Mouse (Mus musculus) urinary bladder, postnatal 25 days (tissue): ENCODE data around the gene Ccdc137.
A peak's percentile ranks its signal among the peaks of the same experiment; 100 is the strongest.
"Not testable (repeated sequence)": the region's sequence is repeated elsewhere in the genome, so short reads cannot be mapped to it uniquely, and the experiment has no call there.

Experiments used
- DNase-seq: peaks from one replicate; pipeline ENCODE4 v3.0.0; 2022; ENCODE audit warnings: low spot score

Gene Ccdc137

DNA sequence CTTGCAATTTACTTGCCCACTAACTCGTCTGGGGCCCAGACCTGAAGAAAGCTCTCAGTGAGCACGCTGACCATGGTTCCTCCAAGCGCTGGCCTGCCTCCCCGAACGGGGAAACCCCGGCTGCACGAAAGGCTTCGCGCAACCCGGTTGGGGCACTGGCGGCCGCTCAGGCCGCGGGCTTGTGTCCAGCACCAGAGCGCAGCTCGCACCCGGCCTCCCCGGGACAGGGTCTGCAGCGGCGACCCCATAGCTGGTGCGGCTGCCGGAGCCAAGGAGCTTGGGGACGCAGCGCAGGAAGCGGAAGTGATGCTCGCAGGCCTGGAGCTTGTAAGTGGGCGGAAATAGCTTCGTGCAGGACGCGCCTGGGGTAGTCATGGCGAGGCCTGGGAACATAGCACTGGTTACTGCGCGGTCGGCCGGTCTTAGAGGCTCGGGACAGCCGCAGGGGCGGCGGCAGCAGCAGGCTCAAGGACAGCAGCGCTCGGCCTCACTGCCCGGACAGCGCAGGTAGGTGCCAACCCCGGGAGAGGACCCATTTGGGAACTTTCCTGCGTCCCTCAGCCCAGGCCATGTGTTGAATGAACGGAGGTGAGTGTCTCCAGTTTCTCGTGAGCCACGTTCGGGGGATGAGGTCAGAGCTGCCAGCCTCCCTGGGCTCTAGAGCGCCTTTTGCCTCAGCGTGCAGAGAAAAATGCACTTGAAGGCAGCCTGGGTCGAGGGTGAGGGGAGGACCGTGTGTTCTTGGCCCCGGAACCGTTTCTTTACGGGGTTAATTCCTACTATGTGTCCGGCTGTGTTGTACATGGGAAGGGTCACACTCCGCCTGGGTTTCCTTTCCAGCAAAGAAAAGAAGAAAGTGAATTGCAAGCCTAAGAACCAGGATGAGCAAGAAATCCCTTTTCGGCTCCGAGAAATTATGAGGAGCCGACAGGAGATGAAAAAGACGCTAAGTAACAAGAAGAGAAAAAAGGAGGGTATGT is at the start of gene Ccdc137, which contains the start of gene Oxld1:
Ccdc137 (plus strand) TSS at position 344 of the 980 bp plus-strand sequence.
Oxld1 (minus strand) TSS at position 297 of the 980 bp plus-strand sequence.
- DNase-seq, result peak; percentile 65

DNA sequence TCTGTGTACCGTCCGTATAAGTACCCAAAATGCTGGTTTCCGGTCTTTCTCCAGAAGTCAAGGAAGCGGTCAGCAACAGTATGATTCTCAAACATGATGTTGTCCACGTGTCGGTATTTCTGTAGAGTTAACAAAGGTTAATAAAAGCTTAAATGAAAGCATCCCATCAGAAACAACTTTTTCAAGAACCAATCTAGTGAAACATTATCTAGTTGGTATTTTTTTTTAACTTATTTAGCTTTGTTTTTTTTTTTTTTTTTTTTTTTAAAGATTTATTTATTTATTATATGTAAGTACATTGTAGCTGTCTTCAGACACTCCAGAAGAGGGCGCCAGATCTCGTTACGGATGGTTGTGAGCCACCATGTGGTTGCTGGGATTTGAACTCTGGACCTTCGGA is 44.3 kb upstream of the Ccdc137 start:
- not testable (repeated sequence) for DNase-seq

DNA sequence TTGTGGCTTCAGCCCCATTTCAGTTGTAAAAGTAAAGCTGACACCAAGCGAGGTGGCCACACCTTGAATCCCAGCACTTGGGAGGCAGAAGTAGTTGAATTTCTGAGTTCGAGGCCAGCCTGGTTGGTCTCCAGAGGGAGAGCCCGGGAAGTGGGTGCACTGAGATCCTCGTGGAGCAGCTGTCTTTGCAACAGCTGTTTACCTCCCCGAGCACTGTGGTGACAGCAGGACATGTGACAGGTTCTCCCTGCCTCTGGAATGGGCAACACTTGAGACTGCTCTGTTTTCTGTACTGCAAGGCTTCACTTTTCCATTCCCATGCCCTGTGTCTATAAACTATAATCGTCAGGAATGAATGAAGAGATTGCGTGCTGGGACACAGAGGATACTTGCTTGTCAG is 40.1 kb upstream of the Ccdc137 start:
- no peak for DNase-seq

DNA sequence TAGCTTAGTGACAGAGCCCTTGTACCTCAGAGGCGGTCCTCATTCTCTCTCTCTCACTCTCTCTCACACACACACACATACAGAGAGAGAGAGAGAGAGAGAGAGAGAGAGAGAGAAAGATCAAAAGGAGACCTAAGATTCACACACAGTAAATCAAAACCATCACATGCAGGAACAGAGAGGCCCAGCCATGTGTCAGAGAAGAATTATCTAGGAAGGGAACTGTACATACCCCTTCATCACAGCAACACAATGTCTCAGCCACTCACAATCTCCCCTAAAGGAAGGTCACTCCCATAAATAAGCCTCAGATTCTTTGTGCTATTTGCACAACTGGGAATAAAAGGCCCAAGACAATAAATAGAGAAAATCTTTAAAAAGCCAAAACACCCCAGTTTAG is 39.3 kb upstream of the Ccdc137 start:
- no peak for DNase-seq

DNA sequence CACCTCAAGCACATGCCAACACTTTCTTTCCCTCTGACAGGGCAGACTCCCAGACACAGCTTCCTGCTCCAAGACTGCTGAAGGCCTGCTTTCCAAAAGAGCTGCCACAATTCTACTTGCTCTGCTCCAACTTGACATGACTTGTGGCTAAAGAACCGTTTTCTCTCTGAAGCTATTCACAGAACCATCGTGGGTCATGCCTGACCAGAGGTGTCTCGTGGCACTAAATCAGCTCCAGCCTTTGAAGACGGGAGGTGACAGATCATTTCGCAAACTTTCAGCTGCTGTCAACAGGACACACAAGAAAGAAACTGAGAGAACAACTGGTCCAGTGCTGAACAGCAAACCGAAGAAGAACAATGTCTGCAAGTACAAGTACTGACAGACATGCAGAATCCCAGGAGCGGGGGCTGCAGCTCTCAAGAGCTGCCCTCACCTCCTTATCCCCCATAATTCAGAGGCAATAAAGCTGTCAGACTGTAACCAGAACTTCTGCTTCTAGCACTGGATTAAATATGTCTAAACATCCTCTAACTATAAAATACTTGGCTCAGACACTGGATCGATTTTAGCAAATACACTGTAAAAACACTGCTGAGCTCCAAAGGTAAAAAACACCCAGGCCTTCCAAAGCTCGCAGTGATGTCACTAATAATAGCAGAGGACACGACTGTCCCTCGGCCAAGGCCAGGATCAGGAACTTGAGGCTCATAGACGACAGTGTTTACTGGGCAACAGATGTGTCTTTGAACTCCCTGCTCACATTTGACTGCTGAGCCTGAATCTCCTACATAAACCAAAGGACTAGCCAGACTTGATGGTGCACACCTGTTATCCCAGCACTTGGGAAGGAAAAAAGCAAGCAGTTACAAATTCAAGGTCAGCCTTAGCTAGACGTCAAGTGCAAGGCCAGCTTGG is 35.0 kb upstream of the Ccdc137 start:
- no peak for DNase-seq

DNA sequence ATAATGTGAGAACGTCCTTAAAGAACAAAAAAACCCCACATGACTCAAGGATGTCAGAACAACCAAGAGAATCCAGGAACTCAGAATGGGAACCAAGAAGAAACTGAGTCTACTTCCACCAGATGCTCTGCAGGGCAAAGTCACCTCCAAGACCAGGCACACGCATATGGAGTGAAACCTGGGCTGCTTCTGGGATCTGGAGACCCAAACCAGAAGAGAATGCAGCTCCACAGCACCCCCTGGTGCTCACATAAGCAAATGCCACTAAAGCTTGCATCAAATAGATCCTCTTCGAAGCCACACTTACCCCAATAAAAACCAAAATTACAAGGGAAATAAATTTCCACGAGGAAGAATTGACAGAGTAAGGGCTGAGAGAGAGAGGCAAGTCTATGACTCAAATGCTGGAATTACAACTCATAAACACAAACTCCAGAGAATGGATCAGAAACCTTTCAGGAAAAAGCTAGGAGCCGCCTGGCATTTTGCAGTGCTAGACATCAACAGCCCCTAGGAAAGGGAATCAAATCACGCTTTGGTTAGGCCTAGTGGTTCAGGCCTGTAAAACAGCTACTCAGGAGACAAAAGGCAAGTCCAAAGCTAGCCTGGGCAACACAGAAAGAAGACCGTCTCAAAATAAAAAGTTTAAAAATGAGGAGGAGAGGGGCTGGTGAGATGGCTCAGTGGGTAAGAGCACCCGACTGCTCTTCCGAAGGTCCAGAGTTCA is 34.2 kb upstream of the Ccdc137 start:
- peak; percentile 43 for DNase-seq

DNA sequence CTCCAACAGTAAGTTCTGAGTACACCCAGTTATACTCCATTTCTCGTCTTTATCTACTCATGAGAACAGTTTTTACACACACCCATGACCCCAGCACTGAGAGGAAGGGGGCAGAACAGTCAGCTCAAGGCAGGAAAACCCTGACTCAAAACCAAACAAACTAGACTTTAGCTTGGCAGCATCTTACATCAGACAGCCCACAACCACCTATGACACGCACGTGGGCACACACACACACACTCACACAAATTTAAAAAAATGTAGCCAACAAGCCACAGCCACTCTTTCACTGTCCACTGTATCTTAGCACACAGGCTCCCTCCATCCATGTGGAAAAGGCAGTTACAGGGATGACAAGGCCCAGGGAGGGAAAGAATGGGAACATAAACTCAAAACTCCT is 31.2 kb upstream of the Ccdc137 start:
- no peak for DNase-seq

DNA sequence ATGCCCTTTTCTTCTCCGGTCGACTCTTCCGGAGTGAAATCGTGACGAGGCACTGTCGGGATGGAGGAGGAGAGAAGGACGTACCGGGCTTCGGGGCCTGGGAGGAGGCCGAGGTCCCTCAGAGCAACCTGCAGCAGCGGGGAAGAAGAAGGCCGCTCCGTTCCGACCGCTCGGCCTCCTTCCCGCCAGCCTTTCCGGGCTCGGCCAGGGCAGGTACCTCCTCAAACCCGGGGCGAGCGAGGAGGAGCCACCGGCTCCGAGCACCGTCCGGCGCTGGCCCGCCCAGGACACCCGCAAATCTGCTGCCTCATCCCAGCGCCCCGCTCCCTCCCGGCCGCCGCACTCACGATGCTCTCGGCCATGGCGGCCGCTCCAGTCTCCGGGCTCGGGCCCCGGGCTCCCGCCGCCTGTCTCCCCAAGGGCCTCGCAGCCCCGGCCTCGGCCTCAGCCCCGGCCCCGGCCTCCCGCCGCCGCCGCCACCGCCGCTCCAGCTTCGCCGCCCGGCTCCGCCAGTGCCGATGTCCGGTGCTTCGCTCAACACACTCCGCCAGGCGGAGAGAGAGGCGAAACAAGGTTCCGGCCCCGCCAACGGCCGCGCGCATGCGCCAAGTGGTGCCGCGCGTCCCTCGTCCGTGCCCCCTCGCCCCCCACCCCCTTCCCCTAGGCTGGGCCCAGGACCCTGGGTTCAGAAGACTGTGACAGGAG is 20.6 kb upstream of the Ccdc137 start, which contains the start of gene Nploc4:
Nploc4 (minus strand) TSS at position 557 of the 705 bp plus-strand sequence.
- DNase-seq, result peak; percentile 90

DNA sequence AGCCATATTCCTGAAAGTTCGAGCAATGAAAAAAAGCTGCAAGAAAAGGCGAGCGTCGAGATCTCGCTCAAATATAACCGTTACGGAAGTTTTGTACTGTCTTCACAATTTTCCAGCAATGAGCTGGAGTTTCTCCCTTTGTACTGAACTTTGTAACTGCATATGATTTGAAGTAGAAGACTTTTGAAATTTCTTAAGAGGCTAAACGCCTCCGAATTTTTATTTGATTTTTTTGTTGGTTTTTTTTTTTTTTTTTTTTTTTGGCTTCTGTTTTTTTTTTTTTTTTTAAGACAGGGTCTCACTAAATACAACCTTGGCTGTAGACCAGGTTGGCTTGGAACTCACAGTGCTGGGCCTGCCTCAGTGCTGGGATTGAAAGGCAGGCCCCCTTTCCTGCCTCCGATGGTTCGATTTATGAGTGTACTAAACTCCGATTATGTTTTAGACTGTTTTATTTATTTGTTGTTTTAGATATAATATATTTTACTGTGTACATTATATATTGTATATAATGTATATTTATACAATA is 20.0 kb upstream of the Ccdc137 start:
- no peak for DNase-seq

DNA sequence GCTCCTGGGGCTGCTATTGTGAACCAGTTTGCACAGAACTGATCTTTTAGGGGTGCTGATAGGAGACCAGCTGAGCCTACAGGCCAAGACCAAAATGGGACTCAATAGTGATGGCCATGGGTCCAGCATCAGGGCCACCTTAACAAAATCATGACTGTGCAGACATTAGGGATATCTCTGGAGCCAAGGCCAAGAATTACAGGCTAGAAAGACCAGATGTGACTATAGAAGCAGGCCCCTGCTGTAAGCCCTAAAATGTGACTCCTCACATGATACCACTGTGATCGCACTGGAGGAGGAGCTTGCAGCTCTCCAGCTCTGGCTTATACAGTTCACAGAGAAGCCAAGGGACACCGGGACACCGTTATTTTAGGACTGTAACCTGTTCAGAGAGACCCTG is 15.6 kb upstream of the Ccdc137 start, which contains the start of gene Tspan10:
Tspan10 (plus strand) TSS at position 301 of the 400 bp plus-strand sequence.
- DNase-seq, result no peak

DNA sequence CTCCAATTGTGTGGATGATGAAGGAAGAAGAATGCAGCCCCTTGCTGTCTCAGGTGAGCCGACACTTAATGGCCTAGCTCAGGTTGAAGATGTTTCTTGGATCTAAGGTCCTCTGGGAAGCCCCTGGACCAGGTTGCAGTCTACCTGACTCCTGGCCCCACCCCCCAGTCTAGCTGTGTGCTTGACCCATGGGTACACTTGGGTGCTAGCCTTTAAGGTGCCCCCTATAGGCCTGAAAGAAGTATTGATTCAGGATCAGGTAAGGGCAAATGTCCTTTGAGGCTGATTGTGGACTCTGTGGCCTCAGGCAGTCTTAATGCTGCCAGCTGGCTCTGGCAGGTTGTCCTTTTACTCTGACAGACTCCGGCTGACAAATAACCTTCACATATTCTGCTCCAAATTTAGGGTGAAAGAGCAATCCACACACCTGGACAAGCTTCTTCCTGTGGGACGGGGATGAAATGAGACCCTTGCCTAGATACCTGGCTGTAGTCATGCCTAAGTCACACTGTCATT is 15.1 kb upstream of the Ccdc137 start:
- DNase-seq, result no peak

DNA sequence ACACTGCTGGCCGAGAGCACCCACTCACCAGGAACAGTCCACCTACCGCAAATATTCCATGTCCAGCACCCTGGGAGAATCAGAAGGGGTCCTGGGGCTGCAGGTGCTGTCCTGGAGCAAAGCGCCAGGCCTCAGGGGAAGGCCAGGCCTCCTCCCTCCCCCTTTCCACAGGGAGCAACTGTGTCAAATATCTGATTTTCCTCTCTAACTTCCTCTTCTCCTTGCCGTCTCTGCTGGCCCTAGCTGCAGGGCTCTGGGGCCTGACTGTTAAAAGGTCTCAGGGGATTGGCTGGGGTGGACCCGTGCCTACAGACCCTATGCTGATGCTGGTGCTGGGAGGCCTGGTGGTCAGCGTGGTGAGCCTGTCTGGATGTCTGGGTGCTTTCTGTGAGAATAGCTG is 13.8 kb upstream of the Ccdc137 start:
- no peak for DNase-seq

DNA sequence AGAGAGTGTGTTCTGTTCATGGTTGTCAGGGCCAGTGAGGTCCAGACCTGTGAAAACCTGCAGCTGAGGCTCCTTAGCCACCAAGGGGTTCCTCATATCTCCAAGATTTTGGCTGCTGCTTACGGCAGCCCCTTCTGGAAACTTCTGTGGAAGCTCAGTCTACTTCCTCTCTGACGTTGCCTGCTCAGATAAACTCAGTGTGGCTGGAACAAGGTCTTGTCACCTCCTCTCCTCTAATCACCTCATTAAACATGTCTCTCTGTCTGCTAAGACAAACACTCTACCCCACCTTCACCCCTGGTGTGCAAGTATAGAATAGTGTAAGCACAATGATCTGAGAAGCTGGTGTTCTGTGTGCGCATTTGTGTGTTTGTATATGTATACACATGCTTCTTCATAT is 12.4 kb upstream of the Ccdc137 start:
- DNase-seq, result no peak

DNA sequence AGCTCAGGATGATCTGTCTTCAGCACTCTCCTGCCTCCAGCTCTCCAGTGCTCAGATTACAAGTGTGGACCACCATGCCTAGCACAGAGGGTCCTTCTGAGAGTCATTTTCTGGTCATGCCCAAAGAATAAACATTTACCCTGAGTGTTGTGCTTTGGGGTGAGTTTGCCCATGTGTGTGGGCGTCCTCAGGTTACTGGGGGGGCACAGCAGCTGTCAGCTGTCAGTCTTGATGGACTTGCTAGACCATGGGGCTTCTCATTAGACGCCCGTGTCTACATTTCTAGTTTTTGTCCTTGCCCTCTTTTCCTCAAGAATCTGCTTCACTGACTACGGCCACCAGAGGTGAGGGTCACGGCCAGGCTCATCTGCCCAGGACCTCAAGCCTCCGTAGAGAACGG is 10.7 kb upstream of the Ccdc137 start:
- DNase-seq, result no peak

DNA sequence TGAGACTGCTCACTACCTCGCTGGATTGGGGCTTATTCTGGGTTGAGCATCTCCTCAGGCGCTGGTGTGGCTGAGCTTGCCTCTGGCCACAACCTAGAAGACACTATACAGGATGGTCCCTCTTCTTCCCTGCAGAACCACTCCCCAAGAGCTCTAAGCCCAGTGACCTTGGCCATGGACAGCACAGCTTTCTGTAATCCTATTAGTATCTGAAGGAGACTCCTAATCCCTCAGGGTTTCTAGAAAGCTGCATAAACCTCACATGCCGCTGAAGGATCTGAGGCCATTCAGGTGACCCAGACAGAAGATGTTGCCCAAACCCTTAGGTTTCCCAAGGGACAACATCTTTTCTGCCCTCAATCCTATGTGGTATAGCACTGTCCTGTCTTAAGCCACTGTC is 5.7 kb upstream of the Ccdc137 start:
- DNase-seq, result no peak

DNA sequence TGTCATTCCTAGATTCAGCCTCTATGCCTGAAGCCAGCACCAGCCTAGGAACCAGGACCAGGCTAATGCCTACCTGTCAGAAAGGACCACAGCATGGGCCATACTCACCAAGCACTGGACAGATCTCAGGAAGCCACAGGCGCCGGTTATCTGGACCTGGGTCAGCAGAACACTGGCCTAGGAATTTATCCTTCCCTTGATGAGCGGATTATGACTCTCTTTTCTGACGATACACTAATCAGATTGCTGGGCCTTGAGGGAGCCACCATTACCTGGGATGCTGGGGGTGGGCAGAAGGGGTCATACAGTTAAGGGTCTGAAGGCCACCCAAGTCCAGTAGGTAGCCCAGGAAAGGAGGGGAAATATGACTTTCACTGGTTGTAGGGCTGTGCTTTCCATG is 4.6 kb upstream of the Ccdc137 start, which contains the start of gene Pde6g:
Pde6g (minus strand) TSS at position 195 of the 400 bp plus-strand sequence.
- no peak for DNase-seq

DNA sequence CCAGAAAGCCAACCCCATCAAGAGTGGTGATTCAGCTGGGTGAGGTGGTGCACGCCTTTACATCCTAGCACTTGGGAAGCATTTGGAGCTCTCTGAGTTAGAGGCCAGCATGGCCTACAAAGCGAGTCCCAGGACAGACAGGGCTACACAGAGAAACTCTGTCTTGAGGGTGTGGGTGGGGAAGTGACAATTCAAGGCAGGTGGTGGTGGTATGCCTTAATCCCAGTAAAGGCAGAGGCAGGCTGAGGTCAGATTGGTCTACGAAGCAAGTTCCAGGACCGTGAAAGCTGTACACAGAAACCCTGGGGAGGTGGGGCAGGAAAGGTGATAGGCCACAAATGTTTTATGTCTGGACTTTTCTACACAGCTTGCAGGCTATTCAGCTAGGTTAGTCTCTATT is 3.0 kb upstream of the Ccdc137 start:
- no peak for DNase-seq

DNA sequence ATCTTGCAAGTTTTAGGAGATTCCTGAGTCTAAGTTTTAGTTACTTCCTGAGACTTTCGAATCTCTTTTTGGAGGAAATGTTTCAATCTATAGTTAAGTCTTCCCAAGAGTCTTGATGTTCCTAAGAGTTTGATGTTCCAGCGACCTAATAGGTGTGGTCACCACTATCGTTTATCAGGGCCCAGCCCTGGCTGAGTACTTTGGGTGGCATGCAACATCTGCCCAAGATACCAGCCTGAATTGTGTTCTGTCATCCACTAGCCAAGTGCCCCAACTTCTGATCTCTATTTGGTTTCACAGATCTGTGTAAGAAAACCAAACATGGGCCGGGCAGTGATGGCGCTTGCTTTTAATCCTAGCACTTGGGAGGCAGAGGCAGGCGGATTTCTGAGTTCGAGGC is 2.5 kb upstream of the Ccdc137 start:
- no peak for DNase-seq

DNA sequence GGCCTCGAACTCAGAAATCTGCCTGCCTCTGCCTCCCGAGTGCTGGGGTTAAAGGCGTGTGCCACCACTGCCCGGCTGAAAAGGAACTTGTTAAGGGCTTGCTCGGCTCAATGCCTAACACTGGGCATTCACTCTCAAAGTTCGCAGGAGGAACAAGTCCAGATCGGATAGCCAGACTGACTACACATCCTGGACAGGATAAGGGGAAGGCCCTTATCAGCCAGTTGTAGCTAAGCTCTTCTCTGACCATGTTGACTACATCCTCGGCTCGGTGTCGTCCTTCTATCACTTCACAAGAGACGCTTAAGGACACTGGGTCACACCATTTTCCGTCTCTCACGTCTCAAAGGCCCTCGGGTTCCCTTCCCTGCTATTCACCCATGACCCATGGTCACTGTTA is 545 bp upstream of the Ccdc137 start:
- DNase-seq, result no peak

DNA sequence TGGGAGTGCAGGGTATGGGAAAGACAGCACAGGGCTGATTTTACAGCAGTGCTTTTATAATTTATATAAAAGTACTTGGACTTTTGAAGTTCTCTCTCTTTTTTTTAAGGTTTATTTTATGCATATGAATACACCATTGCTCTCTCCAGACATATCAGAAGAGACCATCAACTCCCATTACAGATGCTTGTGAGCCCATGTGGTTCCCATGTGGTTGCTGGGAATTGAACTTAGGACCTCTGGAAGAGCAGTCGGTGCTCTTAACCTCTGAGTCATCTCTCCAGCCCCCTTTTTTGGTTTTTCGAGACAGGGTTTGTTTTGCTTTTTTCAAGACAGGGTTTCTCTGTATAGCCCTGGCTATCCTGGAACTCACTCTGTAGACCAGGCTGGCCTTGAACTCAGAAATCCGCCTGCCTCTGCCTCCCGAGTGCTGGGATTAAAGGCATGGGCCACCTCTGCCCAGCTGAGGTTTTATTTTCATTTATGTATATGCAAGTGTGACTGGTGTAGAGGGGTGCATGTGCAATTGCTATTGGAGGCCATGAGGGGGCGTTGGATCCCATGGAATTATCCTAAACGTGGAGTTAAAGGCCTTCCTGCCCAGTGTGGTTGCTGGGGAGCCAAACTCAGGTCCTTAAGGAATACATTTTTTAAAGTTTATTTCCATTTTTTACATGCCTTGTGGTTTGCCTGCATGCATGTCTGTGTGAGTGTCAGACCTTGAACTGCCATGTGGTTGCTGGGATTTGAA is 1.1 kb downstream of the Ccdc137 start:
- no peak for DNase-seq
